Mouse (Mus musculus) cerebellum, postnatal 25 days (tissue): Measurements from ENCODE around the gene Natd1.
"Not testable (repeated sequence)": the region's sequence is repeated elsewhere in the genome, so short reads cannot be mapped to it uniquely, and the experiment has no call there.

ENCODE experiments used
- DNase-seq, 2 experiments: peaks; one replicate each; pipeline ENCODE4 v3.0.0; 2021; ENCODE audit warnings: mixed read lengths in 2 of 2

The Natd1 gene

GRCm38 (mm10) chr11:60931282-60931868 lies 16.8 kb upstream of the Natd1 start:
- peak in 1 of 2 experiments; percentile 53 for DNase-seq

DNA sequence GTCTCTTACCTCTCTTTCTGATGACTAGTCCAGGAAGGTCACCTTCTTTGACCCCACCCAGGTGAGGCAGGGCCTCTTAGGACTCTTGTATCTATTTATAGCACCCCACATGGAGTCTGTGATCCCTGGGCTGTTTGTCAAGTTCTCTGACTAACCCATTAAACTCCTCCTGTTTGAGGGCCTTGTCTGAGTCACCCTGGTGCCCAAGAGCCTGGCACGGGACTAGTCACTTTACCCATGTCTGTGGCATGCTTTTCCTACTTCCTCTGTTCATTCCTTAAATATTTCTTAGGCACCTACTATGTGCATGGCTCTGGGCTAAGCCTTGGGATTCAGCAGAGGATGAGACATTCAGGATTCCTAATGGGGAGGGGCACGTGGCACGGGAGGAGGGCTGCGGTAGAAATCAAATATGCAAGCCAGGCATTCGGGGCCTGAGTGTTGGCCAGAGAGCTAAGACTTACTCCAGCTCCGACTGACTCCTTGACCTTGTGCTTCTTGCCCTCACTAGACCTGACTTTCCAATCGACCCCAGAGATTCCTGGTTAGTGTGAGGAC lies 16.3 kb upstream of the Natd1 start:
- no peak for DNase-seq

DNA sequence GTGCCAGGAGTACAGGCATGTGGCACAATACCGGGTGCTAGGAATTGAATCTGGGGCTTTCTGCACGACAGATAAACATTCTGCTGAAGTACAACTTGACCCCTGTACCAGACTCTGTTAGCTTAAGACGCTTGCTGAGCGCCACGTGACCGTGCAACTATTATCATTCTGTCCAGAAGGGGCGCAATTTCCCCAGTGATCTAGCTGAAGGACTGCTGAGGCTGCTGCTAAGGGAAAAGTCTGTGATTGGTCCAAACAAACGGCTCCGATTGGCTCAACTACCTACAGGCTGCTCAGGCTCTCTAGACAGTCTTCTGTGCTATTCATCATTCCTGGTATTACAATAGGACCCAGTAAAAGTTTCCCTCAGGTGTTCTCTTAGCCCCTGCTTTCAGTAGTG lies 12.7 kb upstream of the Natd1 start:
- DNase-seq = peak; percentile 89 to 94

DNA sequence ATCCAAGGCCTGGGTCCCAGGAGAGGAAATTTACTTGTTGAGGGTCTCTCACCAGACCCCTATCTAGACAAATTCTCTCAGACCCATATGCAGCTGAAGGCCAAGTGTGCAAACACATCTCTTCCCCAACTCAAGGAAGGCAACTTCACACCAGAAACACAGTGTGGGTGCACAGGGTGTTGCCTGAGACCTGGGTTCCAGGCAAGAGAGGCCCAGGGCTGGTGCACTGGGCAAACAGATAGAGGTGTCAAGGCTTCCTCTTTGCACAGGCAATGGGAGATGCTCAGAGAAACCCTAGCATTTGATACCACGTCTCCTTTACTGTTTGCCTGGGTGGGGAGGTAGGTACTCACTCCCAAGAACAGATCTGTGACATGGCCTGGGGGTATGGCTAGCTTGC lies 10.4 kb upstream of the Natd1 start:
- no peak for DNase-seq

DNA sequence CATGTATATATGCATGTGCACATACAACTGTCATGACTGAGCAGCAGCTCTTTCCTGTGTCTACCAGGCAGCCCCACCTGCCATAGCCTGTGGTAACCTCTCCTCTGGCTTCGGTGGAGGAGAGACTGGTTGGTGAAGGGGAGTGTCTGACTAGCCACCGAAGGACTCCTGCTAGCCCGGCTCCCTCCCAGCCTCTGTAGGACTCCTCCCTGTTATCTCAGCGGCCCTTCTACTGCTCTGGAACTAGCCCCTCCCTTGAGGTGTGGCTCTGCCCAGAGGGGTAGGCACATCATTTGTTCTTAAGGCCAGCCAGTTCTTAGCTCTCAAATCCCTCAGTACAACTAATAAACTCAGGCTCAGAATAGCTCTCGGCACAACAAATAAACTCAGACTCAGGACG lies 9.9 kb upstream of the Natd1 start:
- DNase-seq = no peak

GRCm38 (mm10) chr11:60922964-60923363 lies 8.4 kb upstream of the Natd1 start:
- DNase-seq = no peak

DNA sequence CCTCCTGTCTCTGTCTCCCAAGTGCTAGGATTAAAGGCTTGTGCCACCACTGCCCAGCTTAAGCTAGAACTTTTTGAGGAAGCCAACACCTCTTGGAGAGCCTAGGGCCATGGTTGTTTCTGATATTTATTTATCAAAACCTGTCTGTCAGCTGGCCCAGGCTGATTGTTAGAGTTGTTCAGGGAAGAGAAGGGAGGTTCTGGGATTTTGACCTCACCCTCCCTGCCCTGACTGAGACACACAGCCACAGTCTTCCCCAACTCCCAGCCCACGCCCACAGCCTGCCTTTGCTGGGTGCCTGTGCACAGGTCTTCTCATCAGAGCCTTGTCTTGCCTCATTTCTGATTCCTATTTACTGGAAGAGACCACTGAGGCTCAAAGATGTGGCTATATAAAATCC lies 7.6 kb upstream of the Natd1 start:
- DNase-seq = no peak

GRCm38 (mm10) chr11:60920021-60920420 lies 5.5 kb upstream of the Natd1 start:
- DNase-seq = no peak

DNA sequence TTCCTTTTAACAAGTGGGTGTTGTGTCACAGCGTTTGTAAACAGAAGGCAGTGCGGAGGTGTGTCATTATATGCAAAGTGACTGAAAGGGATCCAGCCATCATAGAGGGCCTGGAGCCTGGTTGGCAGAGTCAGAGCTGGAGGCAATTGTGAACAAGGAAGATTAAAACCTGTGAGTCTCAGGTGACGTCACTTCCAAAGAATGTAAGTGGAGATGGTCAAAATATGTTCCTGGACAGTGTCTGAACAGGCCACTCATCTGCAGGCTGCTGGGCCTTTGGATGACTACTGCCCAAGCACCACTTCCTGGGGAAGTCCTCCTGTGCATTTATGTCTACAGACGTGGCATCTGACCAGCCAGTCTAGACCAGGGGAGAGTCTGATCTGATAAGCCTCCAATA lies 651 bp upstream of the Natd1 start:
- no peak for DNase-seq

DNA sequence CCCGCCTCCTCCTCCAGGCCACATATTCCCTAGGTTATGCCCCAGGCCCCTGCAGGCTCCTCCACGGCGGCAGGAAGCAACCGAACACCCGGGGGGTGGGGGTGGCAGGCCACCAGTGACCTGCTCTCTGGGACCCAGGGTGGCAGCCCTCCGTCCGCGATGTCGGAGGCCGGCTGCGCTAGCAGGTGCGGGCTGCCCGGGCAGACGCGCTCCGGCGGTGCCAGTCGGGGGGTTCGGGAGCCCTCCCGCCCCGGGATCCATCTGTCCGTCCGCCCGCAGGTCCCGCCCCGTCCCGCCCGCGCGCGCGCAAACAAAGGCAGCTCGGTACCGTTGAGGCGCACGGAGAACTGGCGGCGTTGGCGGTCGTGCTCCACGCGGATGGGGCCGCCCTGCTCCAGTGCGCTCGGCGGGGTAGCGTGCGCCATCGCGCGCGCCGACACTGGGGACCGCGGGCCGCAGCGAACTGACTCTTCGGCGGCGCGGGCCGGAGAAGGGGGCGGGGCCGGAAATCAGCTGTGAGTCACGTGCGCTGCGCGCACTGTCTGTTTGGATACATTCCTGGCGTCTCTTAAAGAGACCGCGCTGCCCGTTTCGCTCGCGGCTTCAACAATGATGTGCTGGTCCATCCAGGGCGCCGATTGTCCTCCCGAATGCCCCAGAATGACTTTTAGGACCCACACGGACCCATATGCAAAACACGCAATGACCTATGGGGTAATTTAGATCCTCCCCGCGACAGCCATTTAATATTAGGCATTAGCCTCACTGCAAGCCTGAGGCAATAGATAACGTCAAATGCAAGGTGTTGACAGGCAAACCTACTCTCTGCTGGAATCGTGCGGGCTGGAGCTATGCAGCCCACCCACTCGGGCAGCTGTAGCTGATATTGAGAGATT lies 1.0 kb downstream of the Natd1 start:
- DNase-seq = peak; percentile 96 to 97

GRCm38 (mm10) chr11:60912525-60912973 lies 2.0 kb downstream of the Natd1 start:
- no peak for DNase-seq

DNA sequence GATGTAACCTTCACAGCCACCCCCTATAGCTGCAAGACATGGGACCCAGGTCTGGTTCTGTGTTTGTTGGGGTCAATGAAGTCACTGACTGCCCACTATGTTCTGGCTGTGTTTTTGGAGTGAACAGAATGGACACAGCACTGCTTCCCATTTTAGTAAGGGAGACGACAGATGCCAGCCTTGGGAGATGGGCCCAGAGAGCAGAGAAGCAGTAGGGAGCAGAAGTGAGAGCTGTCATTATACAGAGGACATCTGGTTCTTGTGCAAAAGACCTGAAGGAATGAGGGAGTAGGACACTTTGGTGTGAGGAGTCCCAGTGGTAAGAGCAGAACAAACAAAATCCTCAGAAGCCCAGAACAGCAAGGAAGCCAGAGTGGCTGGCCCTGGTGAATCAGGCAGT lies 4.9 kb downstream of the Natd1 start:
- DNase-seq = peak in 1 of 2 experiments; percentile 40

- peak in 1 of 2 experiments; percentile 12 for DNase-seq
Observed at GRCm38 (mm10) chr11:60908073-60908472, 6.5 kb downstream of the Natd1 start.

DNA sequence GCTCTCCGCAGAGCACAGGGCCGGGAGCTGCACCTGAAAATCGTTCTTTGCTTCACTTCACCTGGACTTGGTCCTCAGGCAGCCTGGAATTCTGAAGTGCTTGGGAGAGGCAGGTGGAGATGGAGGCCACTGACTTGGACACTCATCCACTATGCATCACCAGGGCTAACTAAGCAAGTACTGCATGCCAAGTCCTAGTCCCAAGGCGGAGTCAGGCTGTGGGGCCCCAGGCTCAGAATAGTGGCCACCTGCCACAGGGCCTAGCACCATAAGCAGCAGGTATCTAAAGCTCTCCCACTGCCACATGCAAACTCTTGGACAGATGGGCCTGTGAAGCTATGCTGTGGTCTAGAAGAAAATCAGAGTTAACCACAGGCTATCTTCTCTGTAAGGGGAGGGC lies 8.1 kb downstream of the Natd1 start:
- peak; percentile 45 to 52 for DNase-seq

DNA sequence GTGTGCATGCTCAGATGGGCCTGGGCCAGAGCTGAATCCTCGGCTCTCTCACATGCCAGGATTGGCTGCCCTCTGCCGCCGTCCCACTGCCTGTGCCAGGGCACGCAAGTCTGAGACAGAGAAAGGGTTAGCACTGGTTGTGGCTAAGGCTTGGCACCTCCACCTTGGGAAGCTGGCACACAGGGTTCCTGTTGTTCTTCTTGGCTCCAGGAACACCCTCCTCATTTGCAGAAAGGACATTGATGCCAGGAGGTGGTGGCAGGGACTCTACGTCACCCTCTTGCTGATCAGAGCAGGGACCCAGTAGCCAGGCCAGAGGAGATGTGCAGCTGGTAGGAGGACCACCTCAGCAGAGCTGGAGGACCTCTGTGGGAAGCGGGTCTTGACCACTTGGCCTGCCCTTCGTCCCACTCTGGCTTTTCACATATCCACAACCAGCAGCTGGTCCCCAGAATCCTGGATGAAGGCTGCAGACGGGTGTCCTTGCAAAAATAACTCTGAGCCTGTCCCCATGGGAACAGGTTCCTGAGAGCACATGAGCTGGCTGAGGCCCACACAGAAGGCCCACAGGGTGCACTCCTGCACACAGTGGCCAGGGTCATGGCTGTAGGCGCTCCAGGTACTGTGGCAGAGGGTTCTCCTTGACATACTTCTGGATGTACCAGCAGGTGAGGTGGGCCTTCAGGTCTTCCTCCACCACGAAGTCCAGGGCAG lies 9.0 kb downstream of the Natd1 start:
- DNase-seq = peak; percentile 65 to 70

DNA sequence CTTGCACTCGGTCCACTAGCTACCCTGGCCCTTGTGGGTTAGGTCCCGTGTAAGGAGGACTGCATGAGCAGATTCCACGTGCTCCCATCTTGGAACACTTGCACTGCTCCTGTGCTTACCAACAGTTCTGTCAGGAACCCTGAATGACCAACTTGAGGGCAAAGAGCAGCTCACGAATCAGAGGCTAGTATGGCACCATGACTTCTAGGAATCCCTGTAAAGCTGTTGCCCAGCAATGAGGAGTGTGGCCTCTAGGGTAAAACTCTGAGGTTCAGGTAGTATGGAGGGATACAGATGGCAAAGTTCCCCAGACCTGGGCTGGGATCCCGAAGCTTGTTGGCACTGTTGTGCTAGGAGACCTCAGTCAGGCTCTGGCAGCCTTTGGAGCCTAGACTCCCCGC lies 10.9 kb downstream of the Natd1 start:
- peak; percentile 48 to 69 for DNase-seq

- no peak for DNase-seq
Observed at GRCm38 (mm10) chr11:60902486-60902885, 12.1 kb downstream of the Natd1 start.

DNA sequence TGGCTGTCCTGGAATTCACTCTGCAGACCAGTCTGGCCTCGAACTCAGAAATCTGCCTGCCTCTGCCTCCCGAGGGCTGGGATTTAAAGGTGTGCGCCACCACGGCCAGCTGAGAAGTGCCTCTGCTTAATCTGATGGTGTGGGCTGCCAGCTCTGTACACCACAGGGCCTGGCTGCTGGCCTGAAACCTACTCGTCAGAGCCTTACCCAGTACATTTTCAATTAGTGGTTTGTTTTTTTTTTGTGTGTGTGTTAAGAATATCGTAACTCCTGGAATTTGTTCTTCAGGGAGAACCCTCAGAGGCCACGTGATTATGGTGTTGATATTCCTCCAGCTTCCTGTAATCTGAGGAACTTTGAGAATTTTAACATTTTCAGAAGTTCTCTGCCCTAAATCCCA lies 12.5 kb downstream of the Natd1 start:
- DNase-seq = peak in 1 of 2 experiments; percentile 15

DNA sequence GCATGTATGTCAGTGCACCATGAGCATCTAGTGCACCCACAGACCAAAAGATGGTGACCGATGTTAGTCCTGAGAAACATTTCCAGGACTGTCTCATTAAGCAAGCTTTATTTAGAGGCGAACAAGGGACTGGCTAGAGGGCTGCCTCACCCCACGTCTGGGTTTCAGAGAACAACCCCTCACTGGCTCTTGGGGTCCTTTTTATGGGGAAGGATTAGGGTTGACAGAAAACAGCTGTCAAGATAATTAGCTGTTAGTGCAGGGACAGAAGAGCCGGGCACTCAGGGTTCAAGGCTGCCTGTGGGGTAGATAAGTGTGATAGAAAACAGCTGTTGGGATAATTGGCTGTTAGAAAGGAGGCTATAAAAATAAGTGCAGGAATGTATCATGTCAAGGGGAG lies 18.6 kb downstream of the Natd1 start:
- DNase-seq = no peak

DNA sequence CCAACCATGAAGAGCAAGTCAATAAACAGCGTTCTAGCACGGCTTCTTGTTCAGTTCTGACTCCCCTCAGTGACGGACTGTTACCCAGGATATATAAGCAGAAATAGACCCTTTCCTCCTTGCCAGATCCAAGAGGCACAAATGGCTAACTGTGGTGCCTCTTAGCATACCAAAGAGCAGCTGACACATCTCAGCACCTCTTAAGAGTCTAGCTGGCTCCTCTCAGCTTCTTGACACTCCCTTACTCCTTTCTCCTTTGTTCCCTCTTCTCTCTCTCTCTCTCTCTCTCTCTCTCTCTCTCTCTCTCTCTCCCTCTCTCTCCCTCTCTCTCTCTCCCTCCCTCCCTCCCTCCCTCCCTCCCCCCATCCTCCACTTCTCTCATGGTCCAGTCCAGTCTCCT lies 23.8 kb downstream of the Natd1 start:
- DNase-seq = no peak

DNA sequence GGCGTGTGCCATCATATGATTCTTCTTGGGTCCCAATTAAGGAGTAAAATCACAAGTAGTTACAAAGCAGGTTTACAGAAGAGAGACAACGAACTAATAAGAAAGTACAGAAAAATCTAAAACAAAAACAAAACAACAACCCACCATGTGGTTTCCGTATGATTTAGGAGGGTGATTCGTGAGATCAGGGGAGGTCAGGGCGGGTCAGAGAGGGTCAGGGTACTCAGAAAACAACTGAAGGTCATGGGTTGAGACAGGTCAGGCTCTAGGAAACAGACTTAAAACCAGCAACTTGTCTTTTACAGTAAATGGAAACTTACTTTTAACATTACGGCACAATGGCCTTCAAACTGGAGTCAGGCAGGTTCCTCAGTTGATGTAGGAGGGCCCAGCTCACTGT lies 24.3 kb downstream of the Natd1 start:
- no peak for DNase-seq

GRCm38 (mm10) chr11:60889861-60890260 lies 24.7 kb downstream of the Natd1 start:
- DNase-seq = no peak

GRCm38 (mm10) chr11:60886986-60887385 lies 27.6 kb downstream of the Natd1 start:
- not testable (repeated sequence) for DNase-seq
